Mouse (Mus musculus): ENCODE data around the gene Kcnq1.

- no peak for TF ChIP-seq CTCF (IDR thresholded peaks at IDR 0.05; ENCODE audit: extremely low read depth, insufficient read length, insufficient replicate concordance, low read depth, low read length)
- no peak for TF ChIP-seq POLR2A (IDR thresholded peaks at IDR 0.05; ENCODE audit: low read depth, low read length)
These were observed 352.8 kb downstream of the Kcnq1 start for GRCm38 (mm10) chr7:143458963-143459331.
